In genomic region chr2:115852109-115852508, GRCm38 (mm10) we compare ENCODE assay signal across 9 mouse cellular contexts.
DNase-seq lines count a peak whose midpoint lies in the region; ATAC-seq and TF ChIP-seq lines count a peak whose summit lies in the region.
"Had no signal": no experiment of that assay in that cellular context is flagged by ENCODE, and none has a peak within 500 bp of the region (broad histone marks: within the 10 kb centered on the region; RNA-seq: fewer than 3 reads in every experiment).

No protein-coding gene starts in this region.

- H3K4me3 ChIP-seq in kidney, embryonic 14.5 days (ENCODE audit: low read length) = peak overlapping the region; percentile 26; the same call in 1 of the 2 replicates
- peak overlapping the region; percentile 27 for H3K4me3 ChIP-seq in embryonic facial prominence, embryonic 15.5 days (replicated peaks)
- H3K4me3 ChIP-seq in intestine, embryonic 16.5 days (ENCODE audit: low read length) = peak overlapping the region; percentile 29
- no peak overlapping the region; the same call in 1 of the 2 replicates for H3K4me3 ChIP-seq in neural tube, embryonic 12.5 days
- H3K4me3 ChIP-seq in layer of hippocampus, adult 2 months = no peak overlapping the region

- ATAC-seq in kidney, embryonic 14.5 days (ENCODE audit: low FRiP score, low TSS enrichment) = no peak
- ATAC-seq in embryonic facial prominence, embryonic 15.5 days (ENCODE audit: insufficient number of reproducible peaks, low FRiP score, low TSS enrichment, low read depth) = no peak
- no peak for ATAC-seq in intestine, embryonic 16.5 days
- ATAC-seq in neural tube, embryonic 12.5 days (ENCODE audit: low FRiP score, low read depth) = no peak

- no peak overlapping the region for H3K27ac ChIP-seq in kidney, embryonic 14.5 days (ENCODE audit: low read depth, low read length)
- H3K27ac ChIP-seq in embryonic facial prominence, embryonic 15.5 days (replicated peaks) = no peak overlapping the region
- no peak overlapping the region for H3K27ac ChIP-seq in intestine, embryonic 16.5 days (ENCODE audit: low read length)
- H3K27ac ChIP-seq in neural tube, embryonic 12.5 days = no peak overlapping the region
- no peak overlapping the region for H3K27ac ChIP-seq in layer of hippocampus, adult 2 months
- H3K27ac ChIP-seq: liver, embryonic 14.5 days had no signal

- no peak overlapping the region for H3K9ac ChIP-seq in kidney, embryonic 14.5 days (ENCODE audit: low read depth, low read length)
- H3K9ac ChIP-seq in embryonic facial prominence, embryonic 15.5 days = no peak overlapping the region
- no peak overlapping the region for H3K9ac ChIP-seq in intestine, embryonic 16.5 days (ENCODE audit: low read depth, low read length)
- H3K9ac ChIP-seq in neural tube, embryonic 12.5 days = no peak overlapping the region
- H3K9ac ChIP-seq: liver, embryonic 14.5 days had no signal

- peak overlapping the region; percentile 49 for H3K4me2 ChIP-seq in kidney, embryonic 14.5 days (replicated peaks; ENCODE audit: low read depth, low read length)
- peak overlapping the region; percentile 56 for H3K4me2 ChIP-seq in embryonic facial prominence, embryonic 15.5 days (replicated peaks)
- peak overlapping the region; percentile 44; the same call in 1 of the 2 replicates for H3K4me2 ChIP-seq in intestine, embryonic 16.5 days (ENCODE audit: low read depth, low read length)
- H3K4me2 ChIP-seq in neural tube, embryonic 12.5 days (replicated peaks) = peak overlapping the region; percentile 62

- DNase-seq in kidney, postnatal 25 days = no peak
- no peak for DNase-seq in layer of hippocampus, adult 18-20 months (ENCODE audit: low spot score in 2 of 2)
- no peak for DNase-seq in gastrocnemius, postnatal 36 days
- DNase-seq in layer of hippocampus, adult 2 months (ENCODE audit: low spot score in 2 of 2) = no peak

- H3K36me3 ChIP-seq in kidney, embryonic 14.5 days (ENCODE audit: control insufficient read depth, insufficient read depth, low read length) = no peaks in the 10 kb centered on the region
- no peaks in the 10 kb centered on the region for H3K36me3 ChIP-seq in embryonic facial prominence, embryonic 15.5 days
- H3K36me3 ChIP-seq in intestine, embryonic 16.5 days (ENCODE audit: control insufficient read depth, insufficient read depth, low read length) = no peaks in the 10 kb centered on the region
- H3K36me3 ChIP-seq in neural tube, embryonic 12.5 days = no peaks in the 10 kb centered on the region

- 28% methylated on average over 11 of the region's 11 CpGs for WGBS in kidney, embryonic 14.5 days
- WGBS in embryonic facial prominence, embryonic 15.5 days = 13% methylated on average over 11 of the region's 11 CpGs
- WGBS in intestine, embryonic 16.5 days = 32% methylated on average over 11 of the region's 11 CpGs
- WGBS in neural tube, embryonic 12.5 days = 18% methylated on average over 11 of the region's 11 CpGs

- H3K4me1 ChIP-seq in kidney, embryonic 14.5 days (ENCODE audit: control insufficient read depth, insufficient read depth, low read length) = peaks cover 17% of the 10 kb centered on the region
- H3K4me1 ChIP-seq in embryonic facial prominence, embryonic 15.5 days = peaks cover 21% of the 10 kb centered on the region
- peaks cover 13% of the 10 kb centered on the region for H3K4me1 ChIP-seq in intestine, embryonic 16.5 days (ENCODE audit: control insufficient read depth, insufficient read depth, low read length)
- peaks cover 22% of the 10 kb centered on the region for H3K4me1 ChIP-seq in neural tube, embryonic 12.5 days

- no peaks in the 10 kb centered on the region for H3K9me3 ChIP-seq in kidney, embryonic 14.5 days (ENCODE audit: control insufficient read depth, low read length)
- H3K9me3 ChIP-seq in embryonic facial prominence, embryonic 15.5 days (replicated peaks) = no peaks in the 10 kb centered on the region
- no peaks in the 10 kb centered on the region for H3K9me3 ChIP-seq in intestine, embryonic 16.5 days (ENCODE audit: control insufficient read depth, low read length)
- H3K9me3 ChIP-seq in neural tube, embryonic 12.5 days = no peaks in the 10 kb centered on the region

- no peak for TF ChIP-seq CTCF in layer of hippocampus, adult 2 months (conservative IDR thresholded peaks at IDR 0.05)

- H3K27me3 ChIP-seq in kidney, embryonic 14.5 days (ENCODE audit: control insufficient read depth, insufficient read depth, low read length) = no peaks in the 10 kb centered on the region
- H3K27me3 ChIP-seq in embryonic facial prominence, embryonic 15.5 days = peaks cover 41% of the 10 kb centered on the region
- peaks cover 25% of the 10 kb centered on the region for H3K27me3 ChIP-seq in intestine, embryonic 16.5 days (replicated peaks; ENCODE audit: control insufficient read depth, insufficient read depth, low read length)
- peaks cover 21% of the 10 kb centered on the region for H3K27me3 ChIP-seq in neural tube, embryonic 12.5 days (replicated peaks)

- intact Hi-C loops in gastrocnemius, postnatal 36 days (cut with DNase I) = no loop called here

Comparison
In these comparisons a context has a peak if more than half of its experiments do, and no peak if none do; other contexts are left out.
1. H3K4me3 ChIP-seq: peak in kidney, embryonic 14.5 days (single experiment), embryonic facial prominence, embryonic 15.5 days (single experiment) and intestine, embryonic 16.5 days (single experiment); none in neural tube, embryonic 12.5 days (single experiment) and layer of hippocampus, adult 2 months (single experiment).
2. Peak in every context shown above with its lines, with median percentiles within 50 percentile points of each other: H3K4me2 ChIP-seq.